Mouse (Mus musculus): ENCODE data around the gene Adam17. TPM values are rescaled to one million over a fixed set of nuclear protein-coding genes. Genes with fewer than 3 reads are reported as not detected.

Adam17 gene
- polyA plus RNA-seq, 1 experiment from 2014 or later, result 9.9 TPM

GRCm38 (mm10) chr12:21340674-21341073 lies 32.8 kb downstream of the Adam17 start:
- Histone ChIP-seq H3K27ac (ENCODE audit: low read depth) (no peak overlapping the region), H3K4me1 (ENCODE audit: insufficient read depth) (no peaks in the 10 kb centered on the region), H3K9me3 (ENCODE audit: low read length) (no peaks in the 10 kb centered on the region), H3K4me3 (ENCODE audit: low read depth, low read length) (no peak overlapping the region), H3K36me3 (replicated peaks; ENCODE audit: insufficient read depth, low read length) (peaks cover 58% of the 10 kb centered on the region), H3K9ac (replicated peaks) (no peak overlapping the region), H3K4me2 (ENCODE audit: low read depth, low read length) (no peak overlapping the region), H3K27me3 (ENCODE audit: insufficient read depth, low read length) (no peaks in the 10 kb centered on the region)
- no peak for TF ChIP-seq EP300 (IDR thresholded peaks at IDR 0.05; ENCODE audit: low read depth)
- TF ChIP-seq CTCF (IDR thresholded peaks at IDR 0.05; ENCODE audit: low read depth), result no peak
- ATAC-seq, result no peak
- 91% methylated on average over 5 of the region's 5 CpGs for WGBS (ENCODE audit: insufficient replicate concordance)
- no peak for DNase-seq

- WGBS (ENCODE audit: insufficient replicate concordance), result 85% methylated on average over 5 of the region's 5 CpGs
- Histone ChIP-seq H3K27me3 (ENCODE audit: insufficient read depth, low read length) (no peaks in the 10 kb centered on the region), H3K4me3 (ENCODE audit: low read depth, low read length) (no peak overlapping the region), H3K27ac (ENCODE audit: low read depth) (no peak overlapping the region), H3K9ac (replicated peaks) (no peak overlapping the region), H3K4me1 (ENCODE audit: insufficient read depth) (no peaks in the 10 kb centered on the region), H3K36me3 (replicated peaks; ENCODE audit: insufficient read depth, low read length) (peaks cover 68% of the 10 kb centered on the region), H3K4me2 (ENCODE audit: low read depth, low read length) (no peak overlapping the region), H3K9me3 (ENCODE audit: low read length) (no peaks in the 10 kb centered on the region)
- no peak for DNase-seq
- TF ChIP-seq CTCF (IDR thresholded peaks at IDR 0.05; ENCODE audit: low read depth) (no peak), EP300 (IDR thresholded peaks at IDR 0.05; ENCODE audit: low read depth) (no peak)
- no peak for ATAC-seq
Observed at GRCm38 (mm10) chr12:21337171-21337570, 36.3 kb downstream of the Adam17 start.

- TF ChIP-seq EP300 (IDR thresholded peaks at IDR 0.05; ENCODE audit: low read depth) (no peak), CTCF (IDR thresholded peaks at IDR 0.05; ENCODE audit: low read depth) (no peak)
- Histone ChIP-seq H3K4me3 (ENCODE audit: low read depth, low read length) (no peak overlapping the region), H3K27ac (ENCODE audit: low read depth) (no peak overlapping the region), H3K27me3 (ENCODE audit: insufficient read depth, low read length) (no peaks in the 10 kb centered on the region), H3K4me2 (ENCODE audit: low read depth, low read length) (no peak overlapping the region), H3K9me3 (ENCODE audit: low read length) (no peaks in the 10 kb centered on the region), H3K4me1 (ENCODE audit: insufficient read depth) (no peaks in the 10 kb centered on the region), H3K36me3 (replicated peaks; ENCODE audit: insufficient read depth, low read length) (peaks cover 71% of the 10 kb centered on the region), H3K9ac (replicated peaks) (no peak overlapping the region)
- DNase-seq (no peak), ATAC-seq (peak; percentile 76)
- 58% methylated on average over 7 of the region's 7 CpGs for WGBS (ENCODE audit: insufficient replicate concordance)
Observed at GRCm38 (mm10) chr12:21335869-21336268, 37.6 kb downstream of the Adam17 start.

DNA sequence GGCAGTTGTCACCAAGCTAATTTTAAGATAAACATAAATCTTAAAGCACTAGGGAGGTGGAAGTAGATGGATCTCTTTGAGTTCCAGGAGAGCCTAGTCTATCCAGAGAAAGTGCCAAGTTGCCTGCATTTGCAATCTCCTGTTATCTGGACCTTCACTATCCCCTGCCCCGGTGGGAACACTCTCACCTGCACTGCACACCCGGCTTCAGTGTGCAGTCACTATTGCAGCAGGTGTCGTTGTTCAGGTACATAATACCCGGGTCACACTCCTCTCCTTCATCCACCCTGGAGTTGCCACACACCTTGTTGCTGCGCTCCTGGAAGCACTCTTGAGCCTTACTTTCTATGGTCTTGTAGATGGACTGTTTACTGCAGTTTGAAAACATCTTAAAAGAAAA lies 39.7 kb downstream of the Adam17 start:
- TF ChIP-seq CTCF (IDR thresholded peaks at IDR 0.05; ENCODE audit: low read depth), result no peak
- TF ChIP-seq EP300 (IDR thresholded peaks at IDR 0.05; ENCODE audit: low read depth), result no peak
- Histone ChIP-seq H3K36me3 (replicated peaks; ENCODE audit: insufficient read depth, low read length) (peaks cover 66% of the 10 kb centered on the region), H3K9me3 (ENCODE audit: low read length) (no peaks in the 10 kb centered on the region), H3K27me3 (ENCODE audit: insufficient read depth, low read length) (no peaks in the 10 kb centered on the region), H3K9ac (replicated peaks) (no peak overlapping the region), H3K27ac (ENCODE audit: low read depth) (no peak overlapping the region), H3K4me1 (ENCODE audit: insufficient read depth) (no peaks in the 10 kb centered on the region), H3K4me3 (ENCODE audit: low read depth, low read length) (no peak overlapping the region), H3K4me2 (ENCODE audit: low read depth, low read length) (no peak overlapping the region)
- ATAC-seq (no peak), DNase-seq (no peak)
- WGBS (ENCODE audit: insufficient replicate concordance), result 86% methylated on average over 5 of the region's 5 CpGs

GRCm38 (mm10) chr12:21333021-21333420 lies 40.4 kb downstream of the Adam17 start:
- TF ChIP-seq CTCF (IDR thresholded peaks at IDR 0.05; ENCODE audit: low read depth), result no peak
- TF ChIP-seq EP300 (IDR thresholded peaks at IDR 0.05; ENCODE audit: low read depth), result no peak
- 87% methylated on average over 7 of the region's 7 CpGs for WGBS (ENCODE audit: insufficient replicate concordance)
- Histone ChIP-seq H3K4me1 (ENCODE audit: insufficient read depth) (no peaks in the 10 kb centered on the region), H3K27ac (ENCODE audit: low read depth) (no peak overlapping the region), H3K9me3 (ENCODE audit: low read length) (no peaks in the 10 kb centered on the region), H3K4me2 (ENCODE audit: low read depth, low read length) (no peak overlapping the region), H3K36me3 (replicated peaks; ENCODE audit: insufficient read depth, low read length) (peaks cover 61% of the 10 kb centered on the region), H3K9ac (replicated peaks) (no peak overlapping the region), H3K27me3 (ENCODE audit: insufficient read depth, low read length) (no peaks in the 10 kb centered on the region), H3K4me3 (ENCODE audit: low read depth, low read length) (no peak overlapping the region)
- DNase-seq (no peak), ATAC-seq (no peak)

DNA sequence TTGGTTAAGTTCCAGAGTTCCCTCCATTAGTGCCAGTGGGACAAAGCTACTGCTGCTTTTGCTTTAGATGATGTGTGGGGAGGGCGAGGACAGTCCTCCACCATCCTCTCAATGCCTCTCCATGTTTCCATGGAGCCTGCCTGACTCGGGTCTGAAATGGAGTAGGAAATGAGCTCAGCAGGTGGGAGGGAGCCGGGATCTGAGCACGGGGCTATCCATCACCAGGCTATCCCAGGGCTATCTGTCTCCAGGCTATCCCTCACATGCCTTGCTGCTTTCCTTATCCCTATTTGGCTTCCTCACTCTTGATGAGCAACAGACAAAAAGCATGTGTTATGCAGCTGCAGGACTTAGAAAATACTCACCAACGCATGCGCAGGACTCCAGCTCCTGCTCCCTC lies 41.7 kb downstream of the Adam17 start:
- H3K27me3 ChIP-seq (ENCODE audit: insufficient read depth, low read length), result no peaks in the 10 kb centered on the region
- 82% methylated on average over 6 of the region's 6 CpGs for WGBS (ENCODE audit: insufficient replicate concordance)
- H3K4me1 ChIP-seq (ENCODE audit: insufficient read depth), result no peaks in the 10 kb centered on the region
- H3K27ac ChIP-seq (ENCODE audit: low read depth), result no peak overlapping the region
- TF ChIP-seq EP300 (IDR thresholded peaks at IDR 0.05; ENCODE audit: low read depth) (no peak), CTCF (IDR thresholded peaks at IDR 0.05; ENCODE audit: low read depth) (no peak)
- no peak overlapping the region for H3K4me3 ChIP-seq (ENCODE audit: low read depth, low read length)
- no peaks in the 10 kb centered on the region for H3K9me3 ChIP-seq (ENCODE audit: low read length)
- H3K9ac ChIP-seq (replicated peaks), result no peak overlapping the region
- DNase-seq (no peak), ATAC-seq (no peak)
- H3K36me3 ChIP-seq (replicated peaks; ENCODE audit: insufficient read depth, low read length), result peaks cover 65% of the 10 kb centered on the region
- H3K4me2 ChIP-seq (ENCODE audit: low read depth, low read length), result no peak overlapping the region
